Mouse (Mus musculus) embryo, embryonic 11 days (tissue): ENCODE measurements around the gene Rbm44.
A peak's percentile ranks its signal among the peaks of the same experiment; 100 is the strongest.

Experiments
- DNase-seq: peaks from one replicate; pipeline ENCODE4 v3.0.0-alpha.2; 2015

The Rbm44 gene

GRCm38 (mm10) chr1:91179533-91180173 lies 34.8 kb downstream of the Rbm44 start, which contains the start of gene Ramp1:
Gene Ramp1 (plus strand): TSS chr1:91179822.
- peak; percentile 56 for DNase-seq

- DNase-seq: no peak
Observed at GRCm38 (mm10) chr1:91180174-91180565, 35.3 kb downstream of the Rbm44 start.

GRCm38 (mm10) chr1:91180723-91181122 lies 35.8 kb downstream of the Rbm44 start:
- DNase-seq: no peak

- no peak for DNase-seq
Observed at GRCm38 (mm10) chr1:91181261-91181660, 36.4 kb downstream of the Rbm44 start.

GRCm38 (mm10) chr1:91181784-91182450 lies 37.0 kb downstream of the Rbm44 start:
- no peak for DNase-seq

GRCm38 (mm10) chr1:91183305-91183704 lies 38.4 kb downstream of the Rbm44 start:
- DNase-seq: no peak

GRCm38 (mm10) chr1:91186677-91187076 lies 41.8 kb downstream of the Rbm44 start:
- DNase-seq: no peak

- DNase-seq: no peak
Observed at GRCm38 (mm10) chr1:91187315-91187714, 42.4 kb downstream of the Rbm44 start.

- no peak for DNase-seq
Observed at GRCm38 (mm10) chr1:91187786-91188640, 43.1 kb downstream of the Rbm44 start.

- no peak for DNase-seq
Observed at GRCm38 (mm10) chr1:91188851-91189460, 44.1 kb downstream of the Rbm44 start.

- DNase-seq: no peak
Observed at GRCm38 (mm10) chr1:91192184-91192583, 47.3 kb downstream of the Rbm44 start.

GRCm38 (mm10) chr1:91193242-91193641 lies 48.4 kb downstream of the Rbm44 start:
- DNase-seq: no peak

GRCm38 (mm10) chr1:91193680-91194079 lies 48.8 kb downstream of the Rbm44 start:
- no peak for DNase-seq

- no peak for DNase-seq
Observed at GRCm38 (mm10) chr1:91199793-91200192, 54.9 kb downstream of the Rbm44 start.

- DNase-seq: no peak
Observed at GRCm38 (mm10) chr1:91201122-91201521, 56.2 kb downstream of the Rbm44 start.

GRCm38 (mm10) chr1:91204221-91204765 lies 59.4 kb downstream of the Rbm44 start:
- no peak for DNase-seq

- no peak for DNase-seq
Observed at GRCm38 (mm10) chr1:91205651-91206050, 60.8 kb downstream of the Rbm44 start.

GRCm38 (mm10) chr1:91206336-91206735 lies 61.4 kb downstream of the Rbm44 start:
- no peak for DNase-seq

- no peak for DNase-seq
Observed at GRCm38 (mm10) chr1:91206873-91207272, 62.0 kb downstream of the Rbm44 start.

- DNase-seq: no peak
Observed at GRCm38 (mm10) chr1:91207334-91208074, 62.6 kb downstream of the Rbm44 start.

- no peak for DNase-seq
Observed at GRCm38 (mm10) chr1:91209343-91209742, 64.5 kb downstream of the Rbm44 start.

GRCm38 (mm10) chr1:91209785-91210184 lies 64.9 kb downstream of the Rbm44 start:
- no peak for DNase-seq
